Comparison of ENCODE assay signal across 9 mouse cellular contexts in genomic region chr7:31049135-31049845, GRCm38 (mm10). TPM values are rescaled to one million over a fixed set of nuclear protein-coding genes. Genes with fewer than 3 reads are reported as not detected.
DNase-seq lines count a peak whose midpoint lies in the region; ATAC-seq lines count a peak whose summit lies in the region.
"Had no signal": no experiment of that assay in that cellular context is flagged by ENCODE, and none has a peak within 500 bp of the region (broad histone marks: within the 10 kb centered on the region; RNA-seq: fewer than 3 reads in every experiment).

No protein-coding gene starts in this region.

- intact Hi-C loops in left cerebral cortex, postnatal 14 days (cut with DNase I), result no loop called here

- ATAC-seq in liver, embryonic 11.5 days (replicated peaks; ENCODE audit: low FRiP score), result no peak

- H3K9me3 ChIP-seq in forebrain, embryonic 10.5 days, result no peaks in the 10 kb centered on the region
- no peaks in the 10 kb centered on the region for H3K9me3 ChIP-seq in liver, embryonic 11.5 days (ENCODE audit: control insufficient read depth, low read length)

- H3K4me1 ChIP-seq in forebrain, embryonic 10.5 days, result peaks cover 51% of the 10 kb centered on the region
- peaks cover 9% of the 10 kb centered on the region for H3K4me1 ChIP-seq in liver, embryonic 11.5 days (replicated peaks; ENCODE audit: control insufficient read depth, insufficient read depth, low read length)

- peak; percentile 66 for DNase-seq in embryo, embryonic 11 days
- DNase-seq in embryo, embryonic 9.5 days (ENCODE audit: extremely low spot score), result no peak
- peak; percentile 47 for DNase-seq in CD4-positive helper T cell, adult 2 months (ENCODE audit: low read depth, low spot score)
- no peak for DNase-seq in forebrain, embryonic 10.5 days (ENCODE audit: extremely low spot score, low spot score)
- DNase-seq in left cerebral cortex, postnatal 14 days (ENCODE audit: low spot score in 2 of 2), result peak; percentile 65
- DNase-seq in right cerebral cortex, adult 2 months (ENCODE audit: low spot score in 2 of 2), result peak; percentile 57 to 66
- no peak for DNase-seq in gastrocnemius, postnatal 4 days (ENCODE audit: low spot score in 2 of 2)
- no peak for DNase-seq in liver, embryonic 11.5 days (ENCODE audit: low spot score)

- H3K9ac ChIP-seq in liver, embryonic 11.5 days (ENCODE audit: low read depth, low read length), result no peak overlapping the region

- H3K4me3 ChIP-seq in forebrain, embryonic 10.5 days, result peak overlapping the region; percentile 36; the same call in 1 of the 2 replicates
- H3K4me3 ChIP-seq in liver, embryonic 11.5 days (ENCODE audit: low read depth, low read length), result no peak overlapping the region
- H3K4me3 ChIP-seq: megakaryocyte, embryonic 14.5 days had no signal

- peaks cover 83% of the 10 kb centered on the region for H3K27me3 ChIP-seq in forebrain, embryonic 10.5 days (ENCODE audit: poor library complexity, severe bottlenecking)
- H3K27me3 ChIP-seq in liver, embryonic 11.5 days (replicated peaks; ENCODE audit: control insufficient read depth, insufficient read depth, low read length), result peaks cover 65% of the 10 kb centered on the region

- H3K36me3 ChIP-seq in forebrain, embryonic 10.5 days (replicated peaks), result no peaks in the 10 kb centered on the region
- H3K36me3 ChIP-seq in liver, embryonic 11.5 days (ENCODE audit: control insufficient read depth, insufficient read depth, low read length), result no peaks in the 10 kb centered on the region

- H3K4me2 ChIP-seq in liver, embryonic 11.5 days, result no peak overlapping the region; the same call in 1 of the 2 replicates

- H3K27ac ChIP-seq in forebrain, embryonic 10.5 days, result no peak overlapping the region
- no peak overlapping the region for H3K27ac ChIP-seq in liver, embryonic 11.5 days (ENCODE audit: low read depth, low read length)

- 21% methylated on average over 5 of the region's 5 CpGs for WGBS in forebrain, embryonic 10.5 days
- 23% methylated on average over 5 of the region's 5 CpGs for WGBS in liver, embryonic 11.5 days

RNA-seq across cellular contexts. Expression of gene Fxyd7, which starts 2.0 kb away (rescaled TPM):
- 0.36 and 1.1 TPM in 2 replicates for polyA plus RNA-seq in forebrain, embryonic 10.5 days (2016; fragmentation: Nextera tagmentation; extraction: Ambion mirVana)
- total RNA-seq in left cerebral cortex, postnatal 14 days (2021), result 100 to 1,000 TPM; 326 to 365 TPM
- 1 to 10 TPM; 2.3 to 3.8 TPM for total RNA-seq in gastrocnemius, postnatal 4 days (2021)
- 1.9 and 2.6 TPM in 2 replicates for polyA plus RNA-seq in liver, embryonic 11.5 days (2014; fragmentation: Nextera tagmentation; extraction: Ambion mirVana)

RNA-seq across cellular contexts. Expression of gene Fxyd5, which starts 7.0 kb away (rescaled TPM):
- polyA plus RNA-seq in forebrain, embryonic 10.5 days (2016; fragmentation: Nextera tagmentation; extraction: Ambion mirVana), result 10.2 and 10.4 TPM in 2 replicates
- total RNA-seq in left cerebral cortex, postnatal 14 days (2021), result 10 to 100 TPM; 36.3 to 37.2 TPM
- total RNA-seq in gastrocnemius, postnatal 4 days (2021), result 10 to 100 TPM; 21.2 to 23.0 TPM
- 28.1 and 31.1 TPM in 2 replicates for polyA plus RNA-seq in liver, embryonic 11.5 days (2014; fragmentation: Nextera tagmentation; extraction: Ambion mirVana)

RNA-seq across cellular contexts. Expression of gene Fxyd1, which starts 7.7 kb away (rescaled TPM):
- polyA plus RNA-seq in forebrain, embryonic 10.5 days (2016; fragmentation: Nextera tagmentation; extraction: Ambion mirVana), result 2.2 and 2.5 TPM in 2 replicates
- total RNA-seq in left cerebral cortex, postnatal 14 days (2021), result 10 to 100 TPM; 46.1 to 47.7 TPM
- 100 to 1,000 TPM; 587 to 732 TPM for total RNA-seq in gastrocnemius, postnatal 4 days (2021)
- polyA plus RNA-seq in liver, embryonic 11.5 days (2014; fragmentation: Nextera tagmentation; extraction: Ambion mirVana), result 23.5 and 35.8 TPM in 2 replicates

RNA-seq across cellular contexts. Expression of gene Lgi4, which starts 9.9 kb away (rescaled TPM):
- 0.58 and 0.68 TPM in 2 replicates for polyA plus RNA-seq in forebrain, embryonic 10.5 days (2016; fragmentation: Nextera tagmentation; extraction: Ambion mirVana)
- total RNA-seq in left cerebral cortex, postnatal 14 days (2021), result 10 to 100 TPM; 16.2 to 17.5 TPM
- total RNA-seq in gastrocnemius, postnatal 4 days (2021), result 1 to 10 TPM; 7.9 to 9.6 TPM
- 0.30 and 0.45 TPM in 2 replicates for polyA plus RNA-seq in liver, embryonic 11.5 days (2014; fragmentation: Nextera tagmentation; extraction: Ambion mirVana)

RNA-seq across cellular contexts. Expression of gene Fxyd3, which starts 27.2 kb away (rescaled TPM):
- 1.9 and 2.8 TPM in 2 replicates for polyA plus RNA-seq in forebrain, embryonic 10.5 days (2016; fragmentation: Nextera tagmentation; extraction: Ambion mirVana)
- total RNA-seq in left cerebral cortex, postnatal 14 days (2021), result not detected
- 1 to 10 TPM; 2.7 to 4.9 TPM for total RNA-seq in gastrocnemius, postnatal 4 days (2021)
- 1.2 and 1.7 TPM in 2 replicates for polyA plus RNA-seq in liver, embryonic 11.5 days (2014; fragmentation: Nextera tagmentation; extraction: Ambion mirVana)

Comparison
In these comparisons a context has a peak if more than half of its experiments do, and no peak if none do; other contexts are left out.
1. DNase-seq: peak in embryo, embryonic 11 days (single experiment), CD4-positive helper T cell, adult 2 months (single experiment), left cerebral cortex, postnatal 14 days (2 of 2) and right cerebral cortex, adult 2 months (2 of 2); none in embryo, embryonic 9.5 days (single experiment), forebrain, embryonic 10.5 days (single experiment), gastrocnemius, postnatal 4 days (0 of 2) and liver, embryonic 11.5 days (single experiment).
2. RNA of gene Fxyd7, which starts 2.0 kb away (total RNA-seq): 326 to 365 TPM in left cerebral cortex, postnatal 14 days; 2.3 to 3.8 TPM in gastrocnemius, postnatal 4 days; every median in the first group is over 10 times any median in the second.
3. RNA of gene Fxyd1, which starts 7.7 kb away (total RNA-seq): 587 to 732 TPM in gastrocnemius, postnatal 4 days; 46.1 to 47.7 TPM in left cerebral cortex, postnatal 14 days; every median in the first group is over 10 times any median in the second.